Mouse (Mus musculus): ENCODE results near the gene Gal3st2c.
"Not testable (repeated sequence)": the region's sequence is repeated elsewhere in the genome, so short reads cannot be mapped to it uniquely, and the experiment has no call there.

The Gal3st2c gene

DNA sequence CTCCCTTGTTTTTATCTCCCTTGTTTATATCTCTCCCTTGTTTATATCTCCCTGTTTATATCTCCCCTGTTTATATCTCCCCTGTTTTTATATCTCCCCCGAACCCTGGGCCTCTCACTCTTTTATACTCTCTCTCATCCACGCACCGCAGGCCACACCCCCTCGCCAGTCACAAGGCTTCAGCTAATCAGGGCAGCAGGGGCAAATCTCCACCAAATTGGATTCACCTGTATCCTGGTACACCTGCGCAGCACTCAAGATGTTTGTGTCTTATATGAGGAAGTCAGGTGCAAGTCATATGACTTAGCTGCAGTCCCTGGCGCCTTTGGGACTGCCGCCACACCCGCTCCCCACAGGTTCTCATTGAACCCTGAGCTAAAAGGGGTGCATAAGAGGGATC lies at the start of gene Gal3st2c:
Gene Gal3st2c, plus strand, starts transcription at position 301 of the 400 bp plus-strand sequence.
- DNase-seq: not testable (repeated sequence)

- DNase-seq: not testable (repeated sequence)
These were observed 41.2 kb upstream of the Gal3st2c start for GRCm38 (mm10) chr1:93949087-93949486.

DNA sequence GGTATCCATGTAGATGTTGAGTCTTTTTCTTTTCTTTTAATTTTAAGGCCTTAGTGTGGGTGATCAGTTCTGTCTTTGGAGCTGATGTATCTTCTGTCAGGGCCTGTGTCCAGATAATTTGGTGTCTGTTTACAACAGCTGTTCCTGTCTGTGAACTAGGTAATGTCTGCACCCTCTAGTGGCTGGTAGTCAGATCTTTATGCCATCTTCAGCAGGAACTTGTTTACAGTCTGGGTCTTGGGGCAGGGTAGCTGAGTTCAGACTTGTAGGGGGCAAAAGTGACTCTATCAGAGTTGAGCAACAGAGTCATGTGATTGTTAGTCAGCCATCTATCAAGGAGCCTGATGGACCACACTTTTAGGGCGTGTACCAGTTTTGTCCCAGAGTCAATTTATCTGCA lies 23.8 kb upstream of the Gal3st2c start:
- not testable (repeated sequence) for DNase-seq

DNA sequence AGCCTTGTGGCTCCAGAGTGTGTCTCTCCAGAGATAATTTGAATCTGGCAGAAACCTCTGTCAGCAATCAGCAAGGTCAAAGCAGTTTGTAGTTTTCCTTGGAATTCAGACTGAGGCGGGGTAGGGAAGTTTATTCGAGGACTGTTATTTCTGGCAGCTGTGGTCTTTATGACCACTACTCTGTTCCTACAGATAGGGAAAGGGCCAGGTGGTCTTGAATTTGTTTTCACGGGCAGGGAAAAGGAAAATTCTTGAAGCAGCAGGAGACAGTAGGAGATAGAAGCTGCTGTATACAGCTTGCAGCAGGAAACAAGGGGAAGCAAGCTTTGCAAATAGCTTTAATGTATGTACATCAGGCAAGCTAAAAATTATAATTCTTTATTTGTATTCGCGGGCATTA lies 19.9 kb upstream of the Gal3st2c start:
- DNase-seq: not testable (repeated sequence)

- DNase-seq: not testable (repeated sequence)
These were observed 19.5 kb upstream of the Gal3st2c start for GRCm38 (mm10) chr1:93970797-93971196.

GRCm38 (mm10) chr1:93975764-93976163 lies 14.5 kb upstream of the Gal3st2c start:
- DNase-seq: not testable (repeated sequence)

GRCm38 (mm10) chr1:93978287-93978686 lies 12.0 kb upstream of the Gal3st2c start:
- not testable (repeated sequence) for DNase-seq

DNA sequence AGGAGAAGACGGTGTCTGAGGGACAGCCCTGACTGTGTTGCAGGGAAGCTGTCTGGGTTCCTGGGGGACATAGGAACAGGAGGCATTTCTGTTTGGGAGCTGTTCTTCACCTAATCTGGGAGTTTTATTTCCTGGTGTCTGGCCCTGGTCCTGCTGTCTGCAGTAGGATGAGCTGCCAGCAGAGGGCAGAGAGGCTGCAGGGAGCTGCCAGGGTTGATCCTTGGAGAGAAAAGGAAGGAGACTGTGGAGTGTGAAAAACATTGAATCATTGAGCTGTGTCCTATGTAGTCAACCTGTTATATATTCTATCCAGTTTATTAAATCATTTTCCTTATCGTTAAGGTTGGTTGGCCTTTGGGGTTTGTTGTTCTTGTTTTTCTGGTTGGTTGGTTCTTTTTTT lies 9.4 kb upstream of the Gal3st2c start:
- not testable (repeated sequence) for DNase-seq

DNA sequence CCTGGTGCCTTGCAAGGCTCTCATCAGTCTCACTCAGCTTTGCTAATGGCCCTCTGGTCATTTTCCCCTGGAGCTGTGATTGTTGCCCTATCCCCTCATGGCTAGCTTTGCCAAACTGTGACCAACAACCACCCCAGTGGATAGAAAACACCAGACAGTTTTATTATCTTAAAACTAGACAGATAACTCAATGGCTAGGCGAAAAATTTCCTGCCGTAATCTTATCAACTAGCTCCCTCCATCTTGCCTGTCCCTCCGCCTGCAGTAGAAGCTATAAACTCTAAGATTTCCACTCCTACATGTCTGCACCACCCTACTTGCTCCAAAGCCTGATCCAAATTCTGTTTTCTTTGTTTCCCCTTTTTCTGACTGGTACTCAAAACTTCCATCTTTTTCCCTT lies 4.1 kb upstream of the Gal3st2c start:
- DNase-seq: no peak

DNA sequence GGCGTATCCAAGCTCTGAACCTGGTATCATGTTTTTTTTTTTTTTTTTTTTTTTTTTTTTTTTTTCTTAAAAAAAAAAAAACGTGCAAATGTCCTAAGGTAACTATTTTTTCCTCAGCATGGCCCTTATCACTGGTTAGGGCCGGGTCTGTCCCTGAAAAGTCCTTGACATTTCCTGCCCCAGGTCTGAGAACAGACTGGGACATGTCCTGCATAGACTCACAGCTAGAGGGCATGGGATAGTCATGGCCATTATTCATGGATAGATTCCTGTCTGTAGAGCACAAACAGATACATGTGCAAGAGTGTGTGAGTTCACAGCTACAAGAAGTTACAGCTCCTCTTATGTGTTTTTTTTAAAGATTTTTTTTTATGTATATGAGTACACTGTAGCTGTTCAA lies 1.5 kb upstream of the Gal3st2c start:
- DNase-seq: no peak

- DNase-seq: not testable (repeated sequence)
These were observed 759 bp downstream of the Gal3st2c start for GRCm38 (mm10) chr1:93991068-93991467.

DNA sequence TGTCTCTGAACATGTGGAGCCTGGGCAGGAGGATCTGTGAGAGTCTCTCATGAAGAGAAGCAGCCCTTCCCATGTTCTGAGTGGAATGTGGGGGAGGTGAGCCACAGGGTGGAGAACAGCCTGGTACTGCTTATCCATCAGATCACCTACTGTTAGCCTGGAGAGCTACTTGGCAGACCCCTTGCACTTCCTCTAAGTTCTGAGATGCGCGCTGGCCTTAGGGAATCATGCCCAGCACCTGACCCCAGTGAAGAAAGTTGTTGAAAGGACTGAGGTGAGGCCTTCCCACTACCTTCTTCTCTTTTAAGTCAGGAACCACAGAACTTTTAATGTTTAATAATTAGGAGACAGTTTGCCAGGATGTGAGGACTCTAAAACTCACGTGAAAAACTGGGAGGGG lies 1.2 kb downstream of the Gal3st2c start:
- not testable (repeated sequence) for DNase-seq

GRCm38 (mm10) chr1:94001023-94001422 lies 10.7 kb downstream of the Gal3st2c start:
- DNase-seq: no peak

DNA sequence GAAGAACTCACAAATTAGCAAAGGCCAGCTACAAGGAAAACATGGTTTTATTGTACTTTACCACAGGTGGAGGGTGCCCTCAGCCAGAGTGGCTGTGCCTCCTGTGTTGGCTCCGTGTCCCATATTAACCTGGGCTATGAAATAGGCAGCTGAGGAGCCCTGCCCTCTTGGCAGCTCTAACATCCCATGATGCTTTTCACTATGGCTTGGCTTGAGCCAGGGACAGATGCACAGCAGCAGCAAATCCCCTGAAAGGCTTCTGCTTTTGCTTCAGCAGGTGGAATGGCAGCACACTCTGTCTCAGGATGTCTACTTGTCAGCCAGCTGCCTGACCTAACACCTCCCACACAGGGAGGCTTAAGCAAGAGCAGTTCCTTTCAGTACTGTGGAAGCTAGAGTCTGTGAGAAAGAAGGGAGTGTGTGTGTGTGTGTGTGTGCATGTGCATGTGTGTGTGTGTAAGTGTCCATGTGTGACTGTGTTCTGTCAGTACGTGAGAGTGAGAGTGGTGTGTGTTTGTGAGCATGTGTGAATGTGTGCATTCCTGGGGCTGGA lies 15.7 kb downstream of the Gal3st2c start:
- not testable (repeated sequence) for DNase-seq

- DNase-seq: not testable (repeated sequence)
These were observed 18.5 kb downstream of the Gal3st2c start for GRCm38 (mm10) chr1:94008826-94009225.

DNA sequence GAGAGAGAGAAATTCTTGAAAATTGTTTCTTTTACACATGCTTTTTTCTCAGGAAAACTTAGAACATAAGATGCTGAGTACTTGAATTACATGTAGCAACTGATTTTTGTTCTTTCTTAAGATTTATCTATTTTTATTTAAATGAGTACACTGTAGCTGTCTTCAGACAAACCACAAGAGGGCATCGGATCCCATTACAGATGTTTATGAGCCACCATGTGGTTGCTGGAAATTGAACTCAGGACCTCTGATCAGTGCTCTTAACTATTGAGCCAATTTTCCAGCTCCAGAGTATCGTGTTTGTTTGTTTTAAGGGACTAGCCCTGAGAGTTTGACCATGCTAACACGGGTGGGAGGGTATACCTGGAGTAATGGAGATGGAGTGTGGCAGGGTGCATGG lies 21.3 kb downstream of the Gal3st2c start:
- DNase-seq: no peak

DNA sequence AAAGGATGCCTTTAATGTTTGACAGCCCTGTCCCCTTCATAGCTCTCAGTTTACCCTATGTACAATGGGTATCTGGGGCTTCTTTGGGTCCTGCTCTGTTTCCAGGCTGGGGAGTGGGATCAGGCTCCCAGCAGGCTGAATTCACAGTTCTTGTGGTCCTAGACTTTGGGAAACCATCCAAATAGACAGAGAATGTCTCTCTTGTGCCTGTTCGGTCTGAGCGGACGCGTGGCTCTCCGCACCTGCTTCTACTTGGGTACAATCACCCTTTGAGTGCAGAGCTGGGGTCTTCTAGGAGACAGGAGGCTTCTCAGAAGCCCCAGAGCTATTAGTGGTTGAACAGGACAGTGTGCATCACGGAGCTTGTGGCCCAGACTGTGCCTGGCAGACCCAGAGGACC lies 29.8 kb downstream of the Gal3st2c start, which contains the start of gene Neu4:
Gene Neu4, plus strand, starts transcription at position 301 of the 400 bp plus-strand sequence.
- no peak for DNase-seq

GRCm38 (mm10) chr1:94027506-94028108 lies 37.3 kb downstream of the Gal3st2c start:
- DNase-seq: no peak

GRCm38 (mm10) chr1:94028741-94029140 lies 38.4 kb downstream of the Gal3st2c start:
- no peak for DNase-seq

- DNase-seq: no peak
These were observed 42.8 kb downstream of the Gal3st2c start for GRCm38 (mm10) chr1:94033075-94033602.

GRCm38 (mm10) chr1:94034984-94035743 lies 44.9 kb downstream of the Gal3st2c start:
- peak; percentile 90 for DNase-seq

DNA sequence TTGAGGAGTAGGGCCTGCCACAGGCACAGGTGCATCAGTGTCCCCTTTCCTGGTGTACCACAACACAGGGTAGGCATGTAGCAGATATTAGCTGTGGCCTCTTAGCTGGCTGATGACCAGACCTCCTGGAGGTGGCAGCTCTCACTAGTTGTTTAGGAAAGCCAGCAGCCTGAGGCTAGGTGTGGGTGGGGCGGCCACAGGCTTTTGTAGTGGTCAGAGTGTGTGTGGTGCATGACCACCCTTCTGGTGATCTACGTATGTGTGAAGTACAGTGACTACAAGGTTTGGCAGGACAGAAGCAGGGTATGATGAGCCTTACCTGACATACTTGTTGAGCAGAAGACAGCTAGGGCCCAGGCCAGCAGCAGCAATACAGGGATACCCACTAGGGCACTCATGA lies 50.1 kb downstream of the Gal3st2c start:
- no peak for DNase-seq

GRCm38 (mm10) chr1:94045559-94045958 lies 55.2 kb downstream of the Gal3st2c start:
- DNase-seq: no peak

GRCm38 (mm10) chr1:94046544-94046943 lies 56.2 kb downstream of the Gal3st2c start:
- no peak for DNase-seq
